Mouse (Mus musculus) ES-E14 (cell line): ENCODE measurements at regions not wholly inside any gene's neighbourhood (a gene's known extent, or its start where the extent isn't known, plus 50 kb on each side); places are given as distances from the start of the nearest gene placed in this dataset.

ENCODE experiments used
- DNase-seq: peaks from one replicate; pipeline ENCODE4 v3.0.0-alpha.2; 2013; ENCODE audit warnings: low read depth, low spot score
- H3K27ac ChIP-seq: 2 replicates; pipeline ENCODE4 v1.5.1; 2012; ENCODE audit warnings: low read depth, mild to moderate bottlenecking, low read length, moderate library complexity, mixed read lengths; ENCODE audit not compliant: poor library complexity, insufficient read depth, severe bottlenecking
- H3K36me3 ChIP-seq: 2 replicates; pipeline ENCODE4 v1.6.1; 2012; ENCODE audit warnings: mild to moderate bottlenecking, low read length, moderate library complexity, mixed read lengths; ENCODE audit not compliant: control insufficient read depth, poor library complexity, insufficient read depth, severe bottlenecking
- H3K4me1 ChIP-seq, 2 experiments: fragments of 150-350 bp in 1 of 2; sonication (generic) in 1 of 2; 2 replicates each; pipeline ENCODE4 v1.6.1; 2012; ENCODE audit warnings: low read length in 2 of 2, mild to moderate bottlenecking in 1 of 2, mixed read lengths in 1 of 2; ENCODE audit not compliant: control insufficient read depth in 2 of 2, insufficient read depth in 2 of 2, poor library complexity in 1 of 2
- H3K4me3 ChIP-seq, 2 experiments: fragments of 150-350 bp in 1 of 2; sonication (generic) in 1 of 2; 2 replicates each; pipeline ENCODE4 v1.5.1; 2012; ENCODE audit warnings: low read length in 2 of 2, low read depth in 1 of 2, mild to moderate bottlenecking in 1 of 2, mixed read lengths in 1 of 2; ENCODE audit not compliant: insufficient read depth in 1 of 2, poor library complexity in 1 of 2, severe bottlenecking in 1 of 2
- H3K9ac ChIP-seq: 2 replicates; pipeline ENCODE4 v1.6.1; 2012; ENCODE audit warnings: low read depth, mild to moderate bottlenecking, low read length, mixed read lengths; ENCODE audit not compliant: poor library complexity, insufficient read depth, severe bottlenecking
- H3K9me3 ChIP-seq: fragments of 150-350 bp; sonication (generic); 2 replicates; pipeline ENCODE4 v1.6.1; 2012; ENCODE audit warnings: low read depth, mild to moderate bottlenecking, low read length; ENCODE audit not compliant: control insufficient read depth, insufficient read depth
- CHD2 ChIP-seq: IDR thresholded peaks from 2 replicates; pipeline ENCODE4 v1.6.1; 2014; ENCODE audit warnings: mild to moderate bottlenecking, low read depth, low read length, inconsistent platforms
- HCFC1 ChIP-seq: IDR thresholded peaks from 2 replicates; pipeline ENCODE4 v1.6.1; 2012; ENCODE audit warnings: low read length, inconsistent platforms, borderline replicate concordance; ENCODE audit not compliant: insufficient read depth
- MAFK ChIP-seq: IDR thresholded peaks from 2 replicates; pipeline ENCODE4 v1.6.1; 2014; ENCODE audit warnings: mild to moderate bottlenecking, low read depth, low read length, inconsistent platforms; ENCODE audit not compliant: insufficient read depth
- ZC3H11A ChIP-seq: IDR thresholded peaks from 2 replicates; pipeline ENCODE4 v1.6.1; 2012; ENCODE audit warnings: low read depth, mild to moderate bottlenecking, inconsistent platforms, low read length, borderline replicate concordance
- ZNF384 ChIP-seq: IDR thresholded peaks from 2 replicates; pipeline ENCODE4 v1.6.1; 2012; ENCODE audit warnings: low read depth, low read length, inconsistent platforms
- in situ Hi-C, 2 experiments: fragments of 600-800 bp; cut with MboI; formaldehyde crosslinking; loops; one replicate each; pipeline ENCODE4 v1.15.1; 2025; ENCODE audit warnings: low sequenced_read_pairs in 2 of 2, inconsistent platforms in 1 of 2; ENCODE audit not compliant: unreplicated experiment in 2 of 2

- no peaks in the 10 kb centered on the region for H3K9me3 ChIP-seq
- no peaks in the 10 kb centered on the region for H3K36me3 ChIP-seq
- no peak for DNase-seq
- H3K9ac ChIP-seq = no peak overlapping the region
- TF ChIP-seq HCFC1 = no peak
- no peak for TF ChIP-seq CHD2
- no peak for TF ChIP-seq ZC3H11A
- no peak for TF ChIP-seq MAFK
- TF ChIP-seq ZNF384 = no peak
- no peak overlapping the region for H3K4me3 ChIP-seq
- no peaks in the 10 kb centered on the region for H3K4me1 ChIP-seq
- no peak overlapping the region for H3K27ac ChIP-seq
- in situ Hi-C loops = no loop called here
Measured at GRCm38 (mm10) chr4:31297848-31298247, 666.0 kb upstream of the Map3k7 start.

- in situ Hi-C loops = no loop called here
- no peak for TF ChIP-seq MAFK
- no peak for TF ChIP-seq ZNF384
- TF ChIP-seq ZC3H11A = no peak
- no peak for TF ChIP-seq CHD2
- no peak for TF ChIP-seq HCFC1
- Histone ChIP-seq H3K4me1 (no peaks in the 10 kb centered on the region), H3K9me3 (no peaks in the 10 kb centered on the region), H3K36me3 (no peaks in the 10 kb centered on the region), H3K9ac (no peak overlapping the region), H3K4me3 (no peak overlapping the region), H3K27ac (no peak overlapping the region)
- no peak for DNase-seq
Measured at GRCm38 (mm10) chr4:31319269-31319668, 644.6 kb upstream of the Map3k7 start.

GRCm38 (mm10) chr4:31320734-31321507, 643.0 kb upstream of the Map3k7 start:
- no peaks in the 10 kb centered on the region for H3K9me3 ChIP-seq
- no peak for TF ChIP-seq MAFK
- no peak for TF ChIP-seq ZNF384
- no peak for TF ChIP-seq CHD2
- no peak for TF ChIP-seq ZC3H11A
- no peaks in the 10 kb centered on the region for H3K4me1 ChIP-seq
- in situ Hi-C loops = no loop called here
- no peak overlapping the region for H3K27ac ChIP-seq
- H3K9ac ChIP-seq = no peak overlapping the region
- no peak for DNase-seq
- no peak overlapping the region for H3K4me3 ChIP-seq
- no peaks in the 10 kb centered on the region for H3K36me3 ChIP-seq

DNA sequence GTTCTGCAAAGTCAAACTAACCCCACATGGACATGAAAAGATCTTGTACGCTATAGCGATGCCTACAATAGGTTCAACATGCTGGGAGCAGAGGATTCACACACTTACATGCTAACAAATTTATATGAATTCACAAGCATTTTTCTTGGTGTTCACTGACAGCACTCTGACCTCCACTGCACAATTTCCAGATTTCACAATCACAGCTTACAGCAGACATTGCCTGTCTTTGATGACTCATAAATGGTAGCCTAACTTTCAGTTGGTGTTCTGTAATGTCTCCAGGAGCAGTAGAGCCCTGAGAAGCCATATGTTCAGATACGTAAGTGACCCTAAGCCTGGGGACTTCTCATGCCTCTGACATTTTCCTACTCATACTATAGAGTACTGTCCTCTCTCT, 640.1 kb upstream of the Map3k7 start:
- Histone ChIP-seq H3K9ac (no peak overlapping the region), H3K9me3 (no peaks in the 10 kb centered on the region), H3K4me1 (no peaks in the 10 kb centered on the region), H3K4me3 (no peak overlapping the region), H3K27ac (no peak overlapping the region), H3K36me3 (no peaks in the 10 kb centered on the region)
- in situ Hi-C loops = no loop called here
- TF ChIP-seq MAFK = no peak
- TF ChIP-seq ZC3H11A = no peak
- no peak for TF ChIP-seq HCFC1
- no peak for TF ChIP-seq ZNF384
- no peak for TF ChIP-seq CHD2
- no peak for DNase-seq

DNA sequence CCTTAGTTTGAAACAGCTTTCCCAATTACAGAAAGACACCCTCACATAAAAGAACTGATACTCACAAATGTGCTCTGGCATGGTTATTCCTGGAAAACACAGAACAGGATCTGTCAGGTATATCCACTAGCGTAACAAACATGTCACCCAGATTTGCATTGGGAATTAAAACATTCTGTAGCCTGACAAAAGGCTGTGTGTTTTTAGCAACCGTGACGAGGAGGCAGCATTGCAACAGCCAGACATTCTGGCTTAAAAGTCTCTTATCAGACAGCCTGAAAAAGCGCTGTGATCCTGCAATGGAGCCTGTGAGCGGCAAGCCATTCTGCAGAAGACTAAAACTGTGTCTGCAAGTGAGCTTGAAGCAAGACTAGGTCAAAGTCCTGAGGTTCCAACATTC, 635.1 kb upstream of the Map3k7 start:
- no peaks in the 10 kb centered on the region for H3K9me3 ChIP-seq
- H3K36me3 ChIP-seq = no peaks in the 10 kb centered on the region
- TF ChIP-seq HCFC1 (no peak), ZC3H11A (no peak), ZNF384 (no peak), MAFK (no peak), CHD2 (no peak)
- no peak overlapping the region for H3K4me3 ChIP-seq
- no peak overlapping the region for H3K9ac ChIP-seq
- no peaks in the 10 kb centered on the region for H3K4me1 ChIP-seq
- no peak for DNase-seq
- in situ Hi-C loops = no loop called here
- H3K27ac ChIP-seq = no peak overlapping the region
